Mouse (Mus musculus) E14TG2a.4 (cell line): ENCODE measurements around the gene Rplp0.

ENCODE experiments used
- H3K27me3 ChIP-seq: 2 replicates; pipeline ENCODE4 v1.6.1; 2014; ENCODE audit warnings: low read length, control low read depth; ENCODE audit not compliant: insufficient read depth
- H3K36me3 ChIP-seq: 2 replicates; pipeline ENCODE4 v1.6.1; 2014; ENCODE audit warnings: low read length, control low read depth; ENCODE audit not compliant: insufficient read depth
- H3K4me1 ChIP-seq: replicated peaks from 2 replicates; pipeline ENCODE4 v1.6.1; 2014; ENCODE audit warnings: low read depth, low read length, control low read depth
- H3K4me3 ChIP-seq: replicated peaks from 2 replicates; pipeline ENCODE4 v1.5.1; 2014; ENCODE audit warnings: mild to moderate bottlenecking, low read length
- H3K9me3 ChIP-seq: 2 replicates; pipeline ENCODE4 v1.6.1; 2014; ENCODE audit warnings: low read length, control low read depth
- CTCF ChIP-seq: conservative IDR thresholded peaks from 2 replicates; pipeline ENCODE4 v1.5.1; 2014; ENCODE audit warnings: low read length
- NANOG ChIP-seq: IDR thresholded peaks from 2 replicates; pipeline ENCODE4 v1.6.1; 2014; ENCODE audit warnings: borderline replicate concordance, low read length, mixed read lengths
- POU5F1 ChIP-seq: IDR thresholded peaks from 2 replicates; pipeline ENCODE4 v1.6.1; 2014; ENCODE audit warnings: low read length, borderline replicate concordance

Gene Rplp0

DNA sequence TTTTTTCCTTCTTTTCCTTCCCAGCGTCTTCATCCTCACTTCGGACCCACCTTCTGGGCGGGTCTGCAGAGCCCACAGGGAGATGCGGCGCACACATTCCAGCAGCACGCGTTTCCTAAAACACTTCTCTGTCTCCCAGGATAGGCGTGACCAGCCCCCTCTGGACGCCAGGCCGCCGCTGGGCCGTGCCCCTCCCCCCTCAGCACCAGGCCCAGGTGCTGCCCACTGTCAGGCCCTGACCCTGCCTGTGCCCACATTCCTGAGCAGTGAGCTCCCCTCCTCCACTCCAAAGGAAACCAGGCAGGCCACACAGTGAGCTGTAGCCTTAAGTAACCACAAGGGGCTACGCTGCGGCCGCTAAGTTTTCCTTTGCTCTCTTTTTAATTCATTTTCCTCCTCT is 35.3 kb upstream of the Rplp0 start:
- Histone ChIP-seq H3K4me1 (peaks cover 85% of the 10 kb centered on the region), H3K9me3 (no peaks in the 10 kb centered on the region), H3K36me3 (peaks cover 2% of the 10 kb centered on the region; the same call in 1 of the 2 replicates), H3K4me3 (peak overlapping the region; percentile 60), H3K27me3 (no peaks in the 10 kb centered on the region)
- TF ChIP-seq NANOG (no peak), POU5F1 (no peak), CTCF (no peak; the same call in 1 of the 2 replicates)

DNA sequence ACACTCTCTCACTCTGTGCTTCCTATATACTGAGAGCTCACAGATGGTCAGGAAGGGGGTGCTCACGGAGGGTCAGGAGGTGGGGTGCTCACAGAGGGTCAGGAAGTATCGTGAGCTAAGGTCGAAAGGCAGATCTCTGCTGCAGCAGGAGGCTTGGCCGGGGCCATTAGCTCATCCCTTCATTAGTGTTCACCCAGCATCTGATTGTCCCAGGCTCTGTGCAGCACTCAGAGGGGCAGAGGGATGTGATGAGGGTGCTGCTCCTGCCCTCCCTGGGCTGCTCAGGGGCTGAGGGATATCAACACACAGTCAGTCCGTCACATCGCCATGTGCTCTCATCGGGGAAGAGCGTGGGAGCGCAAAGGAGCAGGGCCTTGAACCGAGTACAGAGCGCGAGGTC is 34.8 kb upstream of the Rplp0 start:
- H3K27me3 ChIP-seq = no peaks in the 10 kb centered on the region
- H3K4me3 ChIP-seq = peak overlapping the region; percentile 60
- TF ChIP-seq NANOG = no peak
- no peak; the same call in 1 of the 2 replicates for TF ChIP-seq CTCF
- TF ChIP-seq POU5F1 = no peak
- H3K9me3 ChIP-seq = no peaks in the 10 kb centered on the region
- peaks cover 90% of the 10 kb centered on the region for H3K4me1 ChIP-seq
- H3K36me3 ChIP-seq = 0 out of 2 replicates have a peak, but pooled peaks cover 2% of the 10 kb centered on the region

GRCm38 (mm10) chr5:115525416-115525815 is 33.9 kb upstream of the Rplp0 start:
- Histone ChIP-seq H3K9me3 (no peaks in the 10 kb centered on the region), H3K4me1 (peaks cover 93% of the 10 kb centered on the region), H3K36me3 (0 out of 2 replicates have a peak, but pooled peaks cover 2% of the 10 kb centered on the region), H3K27me3 (no peaks in the 10 kb centered on the region), H3K4me3 (no peak overlapping the region)
- no peak for TF ChIP-seq NANOG
- no peak for TF ChIP-seq CTCF
- TF ChIP-seq POU5F1 = no peak

DNA sequence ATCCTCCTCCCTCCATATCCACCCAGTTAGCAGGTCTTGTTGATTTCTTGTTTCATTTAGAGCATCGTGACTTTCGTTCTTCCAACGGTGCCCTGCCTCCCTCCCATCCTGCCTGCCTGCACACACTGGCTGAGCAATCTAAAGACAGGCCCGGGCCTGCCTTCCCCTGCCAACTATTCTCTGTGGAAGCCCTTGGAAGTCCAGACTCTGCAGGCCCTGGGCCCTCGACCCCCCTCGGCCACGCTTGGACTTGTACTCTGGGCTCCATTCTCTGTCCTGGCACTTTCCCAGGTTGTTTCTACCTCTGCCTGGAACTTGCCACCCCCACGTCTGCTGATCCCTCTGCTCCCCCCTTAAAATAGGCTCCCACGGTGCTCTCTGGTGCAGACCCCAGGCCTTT is 33.3 kb upstream of the Rplp0 start:
- H3K27me3 ChIP-seq = no peaks in the 10 kb centered on the region
- no peak for TF ChIP-seq POU5F1
- TF ChIP-seq NANOG = no peak
- no peak for TF ChIP-seq CTCF
- H3K9me3 ChIP-seq = no peaks in the 10 kb centered on the region
- H3K4me1 ChIP-seq = peaks cover 93% of the 10 kb centered on the region
- H3K4me3 ChIP-seq = peak overlapping the region; percentile 41
- H3K36me3 ChIP-seq = 0 out of 2 replicates have a peak, but pooled peaks cover 2% of the 10 kb centered on the region

DNA sequence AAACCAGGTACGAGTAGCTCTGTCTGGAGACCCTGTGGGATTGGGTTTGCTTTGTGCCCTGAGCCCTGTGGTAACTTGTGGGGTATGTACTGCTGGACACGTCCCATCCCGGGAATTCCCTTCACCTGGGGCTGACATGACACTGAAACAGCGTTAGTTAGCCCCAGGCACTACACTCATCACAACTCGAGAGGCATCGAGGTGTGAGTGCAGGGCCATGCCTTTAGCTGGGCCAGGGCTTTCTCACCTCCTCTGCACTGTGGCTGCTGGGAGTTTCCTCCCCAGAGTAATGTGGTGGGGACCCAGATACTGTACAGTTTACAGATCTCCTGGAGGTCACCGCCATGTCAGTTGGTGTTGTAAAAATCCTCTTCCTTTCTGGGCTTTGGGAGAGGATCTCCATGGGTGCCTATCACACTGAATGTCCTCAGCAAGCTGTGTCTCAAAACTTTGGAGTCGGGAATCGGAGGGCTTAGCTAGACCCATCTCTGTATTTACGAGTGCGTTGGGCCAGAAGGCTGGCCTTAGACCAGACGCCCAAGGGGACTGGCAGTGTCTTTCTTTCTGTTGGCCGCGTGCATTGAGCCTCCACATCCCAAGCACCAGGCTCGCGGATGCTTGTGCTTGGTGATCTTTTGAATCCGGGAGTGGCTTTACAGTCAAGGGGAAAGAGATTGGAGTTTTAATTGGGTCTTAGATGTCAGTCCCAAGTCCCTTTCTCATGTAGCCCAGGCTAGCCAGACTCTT is 32.6 kb upstream of the Rplp0 start:
- TF ChIP-seq NANOG (no peak), CTCF (no peak), POU5F1 (no peak)
- H3K9me3 ChIP-seq = no peaks in the 10 kb centered on the region
- no peaks in the 10 kb centered on the region for H3K27me3 ChIP-seq
- H3K4me1 ChIP-seq = peaks cover 94% of the 10 kb centered on the region
- H3K36me3 ChIP-seq = 0 out of 2 replicates have a peak, but pooled peaks cover 2% of the 10 kb centered on the region
- peak overlapping the region; percentile 41; the same call in 1 of the 2 replicates for H3K4me3 ChIP-seq

- no peak for TF ChIP-seq POU5F1
- no peak for TF ChIP-seq CTCF
- no peak for TF ChIP-seq NANOG
- peaks cover 94% of the 10 kb centered on the region for H3K4me1 ChIP-seq
- H3K9me3 ChIP-seq = no peaks in the 10 kb centered on the region
- H3K4me3 ChIP-seq = no peak overlapping the region
- H3K36me3 ChIP-seq = 0 out of 2 replicates have a peak, but pooled peaks cover 2% of the 10 kb centered on the region
- no peaks in the 10 kb centered on the region for H3K27me3 ChIP-seq
These were observed 31.1 kb upstream of the Rplp0 start for GRCm38 (mm10) chr5:115528128-115528527.

DNA sequence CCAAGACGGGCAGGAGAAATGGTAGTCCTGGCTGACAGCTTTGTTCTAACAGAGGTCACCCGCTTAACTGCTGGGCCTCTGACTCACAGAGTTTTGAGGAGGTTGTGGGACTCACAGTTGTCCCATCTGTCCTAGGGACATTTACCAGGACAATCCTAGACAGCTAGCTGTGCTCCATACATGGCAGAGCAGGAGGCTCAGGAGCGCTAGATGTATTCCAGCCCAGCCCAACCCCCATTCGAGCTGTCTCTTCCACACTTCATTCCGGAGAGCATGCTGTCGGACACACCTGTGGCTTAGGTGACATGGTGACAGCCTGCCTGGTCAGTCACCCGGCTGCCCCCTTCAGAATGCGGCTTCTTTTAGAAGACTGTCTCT is 29.9 kb upstream of the Rplp0 start:
- Histone ChIP-seq H3K4me1 (peaks cover 94% of the 10 kb centered on the region), H3K9me3 (no peaks in the 10 kb centered on the region)
- no peak for TF ChIP-seq NANOG
- TF ChIP-seq POU5F1 = no peak
- no peak for TF ChIP-seq CTCF

GRCm38 (mm10) chr5:115529742-115530446 is 29.4 kb upstream of the Rplp0 start:
- Histone ChIP-seq H3K27me3 (no peaks in the 10 kb centered on the region), H3K9me3 (no peaks in the 10 kb centered on the region), H3K4me3 (no peak overlapping the region; the same call in 1 of the 2 replicates), H3K36me3 (0 out of 2 replicates have a peak, but pooled peaks cover 2% of the 10 kb centered on the region), H3K4me1 (peaks cover 94% of the 10 kb centered on the region)
- TF ChIP-seq POU5F1 (no peak), CTCF (no peak), NANOG (no peak)

More for the DNA sequence above, 29.9 kb upstream of the Rplp0 start:
- H3K36me3 ChIP-seq = 0 out of 2 replicates have a peak, but pooled peaks cover 2% of the 10 kb centered on the region
- no peaks in the 10 kb centered on the region for H3K27me3 ChIP-seq
- no peak overlapping the region for H3K4me3 ChIP-seq
